ENCODE assay signal across 14 mouse cellular contexts in genomic region chr19:43666661-43667429, GRCm38 (mm10). TPM values are rescaled to one million over a fixed set of nuclear protein-coding genes. Genes with fewer than 3 reads are reported as not detected.
A peak's percentile ranks its signal among the peaks of the same experiment; 100 is the strongest.
DNase-seq lines count a peak whose midpoint lies in the region; ATAC-seq lines count a peak whose summit lies in the region.
"Had no signal": no experiment of that assay in that cellular context is flagged by ENCODE, and none has a peak within 500 bp of the region (broad histone marks: within the 10 kb centered on the region; RNA-seq: fewer than 3 reads in every experiment).

No protein-coding gene starts in this region.

- no peaks in the 10 kb centered on the region for H3K9me3 ChIP-seq in kidney, embryonic 14.5 days (ENCODE audit: control insufficient read depth, low read length)
- H3K9me3 ChIP-seq: kidney, embryonic 15.5 days had no signal

- H3K4me1 ChIP-seq in kidney, embryonic 14.5 days (ENCODE audit: control insufficient read depth, insufficient read depth, low read length), result 0 out of 2 replicates have a peak, but pooled peaks cover 3% of the 10 kb centered on the region

- H3K36me3 ChIP-seq in kidney, embryonic 14.5 days (ENCODE audit: control insufficient read depth, insufficient read depth, low read length), result peaks cover 20% of the 10 kb centered on the region

- WGBS in kidney, embryonic 14.5 days, result 80% methylated on average over 22 of the region's 22 CpGs

- no peak overlapping the region for H3K27ac ChIP-seq in kidney, embryonic 14.5 days (ENCODE audit: low read depth, low read length)
- H3K27ac ChIP-seq: kidney, embryonic 15.5 days had no signal

- H3K9ac ChIP-seq in kidney, embryonic 14.5 days (ENCODE audit: low read depth, low read length), result no peak overlapping the region
- H3K9ac ChIP-seq: kidney, embryonic 15.5 days had no signal

- no peak overlapping the region for H3K4me3 ChIP-seq in kidney, embryonic 14.5 days (ENCODE audit: low read length)
- H3K4me3 ChIP-seq: kidney, embryonic 15.5 days had no signal

- DNase-seq in cerebellum, adult 11-12 months, result peak; percentile 12
- no peak for DNase-seq in cerebellum, postnatal 10 days
- DNase-seq in right cerebral cortex, adult 18-20 months, result peak; percentile 23
- no peak for DNase-seq in right cerebral cortex, postnatal 10 days (ENCODE audit: low spot score in 2 of 2)
- DNase-seq in heart, adult 8-10 months (ENCODE audit: low spot score), result peak; percentile 64
- no peak for DNase-seq in cerebellum, postnatal 25 days
- no peak for DNase-seq in embryo, embryonic 11 days
- DNase-seq: cerebellum, adult 11 months; lung, adult 2 months had no signal

- no peaks in the 10 kb centered on the region for H3K27me3 ChIP-seq in kidney, embryonic 14.5 days (ENCODE audit: control insufficient read depth, insufficient read depth, low read length)
- H3K27me3 ChIP-seq: kidney, embryonic 15.5 days had no signal

- no peak overlapping the region for H3K4me2 ChIP-seq in kidney, embryonic 14.5 days (replicated peaks; ENCODE audit: low read depth, low read length)
- H3K4me2 ChIP-seq: kidney, embryonic 15.5 days had no signal

- no peak; the same call in none of the 2 replicates for ATAC-seq in kidney, embryonic 14.5 days (ENCODE audit: low FRiP score, low TSS enrichment)

RNA-seq across cellular contexts. Expression of gene Slc25a28, which starts 7.8 kb away (rescaled TPM):
- total RNA-seq in heart, adult 8-10 months (2022), result 10 to 100 TPM; 24.8 to 29.5 (median 27.4) TPM
- 13.6 TPM in 2 replicates for polyA plus RNA-seq in kidney, embryonic 14.5 days (2014; fragmentation: Nextera tagmentation; extraction: Ambion mirVana)

RNA-seq across cellular contexts. Expression of gene Entpd7, which starts 22.6 kb away (rescaled TPM):
- total RNA-seq in heart, adult 8-10 months (2022), result 1 to 10 TPM; 1.6 to 2.6 (median 2.1) TPM
- polyA plus RNA-seq in kidney, embryonic 14.5 days (2014; fragmentation: Nextera tagmentation; extraction: Ambion mirVana), result 15.7 and 16.1 TPM in 2 replicates

RNA-seq across cellular contexts. Expression of gene Nkx2-3, which starts 54.7 kb away (rescaled TPM):
- not detected for total RNA-seq in heart, adult 8-10 months (2022)
- polyA plus RNA-seq in kidney, embryonic 14.5 days (2014; fragmentation: Nextera tagmentation; extraction: Ambion mirVana), result 0.14 TPM in 1 of 2 replicates, not detected in the other
- total RNA-seq: heart, postnatal 36 days; left cerebral cortex, adult 18-20 months had no signal
- polyA plus RNA-seq: lung, adult 2 months; urinary bladder, adult 2 months had no signal

Comparison
In these comparisons a context has a peak if more than half of its experiments do, and no peak if none do; other contexts are left out.
1. DNase-seq: peak in cerebellum, adult 11-12 months (single experiment), right cerebral cortex, adult 18-20 months (single experiment) and heart, adult 8-10 months (single experiment); none in cerebellum, postnatal 10 days (0 of 2), right cerebral cortex, postnatal 10 days (0 of 2), cerebellum, postnatal 25 days (0 of 2) and embryo, embryonic 11 days (single experiment).